Mouse (Mus musculus): ENCODE data around the gene Card11. TPM values are rescaled to one million over a fixed set of nuclear protein-coding genes. Genes with fewer than 3 reads are reported as not detected.

Gene Card11
- total RNA-seq, 2 experiments from 2014 or later = 0.27 to 0.36 TPM

Small RNAs within 50 kb of the gene (microRNA-seq; reads per million reads assigned to microRNA genes)
- not detected for gene Gm44385

Other genes with a start within 250 kb of the Card11 start
- 10 to 100 TPM; 67.4 to 86.6 TPM for gene Gna12, start 170.2 kb downstream of the Card11 start, total RNA-seq (2021)
- gene Sdk1, start 240.9 kb upstream of the Card11 start, total RNA-seq (2021) = 10 to 100 TPM; 12.5 to 16.0 TPM

Measured in left cerebral cortex, postnatal 36 days (tissue).